Mouse (Mus musculus): ENCODE results near the gene Slc22a3. TPM values are rescaled to one million over a fixed set of nuclear protein-coding genes. Genes with fewer than 3 reads are reported as not detected.

Slc22a3 gene
- polyA plus RNA-seq, 1 experiment from 2014 or later = not detected

Other genes starting within 250 kb of the Slc22a3 start
- gene Map3k4, start 188.9 kb downstream of the Slc22a3 start, polyA plus RNA-seq (2018) = 7.7 to 10.4 TPM (median 9.6 TPM) in 3 replicates
- not detected in 3 replicates for gene Plg, start 129.1 kb downstream of the Slc22a3 start, polyA plus RNA-seq (2018)
- gene Slc22a2, start 76.4 kb upstream of the Slc22a3 start, polyA plus RNA-seq (2018) = not detected in 3 replicates
- not detected in 3 replicates for gene Slc22a1, start 168.1 kb upstream of the Slc22a3 start, polyA plus RNA-seq (2018)